Mouse (Mus musculus) embryonic stem cell, embryonic (primary cell): ENCODE results near the gene Slc30a5.

Experiments
- CTCF ChIA-PET, 4 experiments: fragments of 300-600 bp in 2 of 4; fragments of 350-600 bp in 2 of 4; sonication (Branson Sonifier 250); formaldehyde crosslinking; loops; one replicate each; lab custom pipeline; 2022; ENCODE audit warnings: inconsistent platforms in 2 of 4; lab: Charles Lee
- POLR2A ChIA-PET, 4 experiments: fragments of 300-600 bp in 2 of 4; fragments of 350-600 bp in 2 of 4; sonication (Branson Sonifier 250); formaldehyde crosslinking; loops; one replicate each; lab custom pipeline; 2022; ENCODE audit warnings: antibody characterized with exemption in 4 of 4, inconsistent platforms in 1 of 4; lab: Charles Lee

Slc30a5 gene

GRCm38 (mm10) chr13:100846891-100847579, 13.8 kb upstream of the Slc30a5 start:
- POLR2A ChIA-PET: interaction anchor here (0.6 to 3.2 kb wide), 17 partner anchors 11 to 1750 kb away, joined by 3 to 24 read pairs (median 3); partner anchors contain the start of genes Ccnb1 (in 1 of the 4) and Slc30a5 (in 1 of the 4)
- CTCF ChIA-PET: interaction anchor here in 3 of 4 experiments (0.6 to 1.7 kb wide), 5 partner anchors 10 to 708 kb away, joined by 3 to 5 read pairs (median 4); no protein-coding TSS in a partner anchor

DNA sequence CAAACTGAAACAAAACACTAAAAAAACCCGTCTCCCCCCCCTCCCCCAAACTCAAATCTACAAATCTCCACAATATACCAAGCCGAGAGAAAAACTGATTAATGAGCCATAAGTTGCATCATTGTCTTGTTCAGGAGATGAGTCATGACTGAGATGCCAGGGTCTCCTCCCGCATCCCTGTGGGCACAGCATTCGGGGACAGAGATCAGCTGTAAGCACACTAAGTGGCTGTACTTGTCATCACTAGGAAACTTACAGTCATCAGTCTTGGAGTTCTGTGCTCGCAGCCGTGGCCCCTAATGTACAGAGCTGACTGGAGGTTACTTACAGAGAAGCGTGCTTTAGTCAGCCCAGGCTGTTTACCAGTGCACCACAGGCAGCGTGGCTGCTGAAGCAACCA, 13.0 kb upstream of the Slc30a5 start:
- POLR2A ChIA-PET: interaction anchor here (0.7 to 3.2 kb wide), 7 partner anchors 12 to 848 kb away, joined by 3 to 24 read pairs (median 3); partner anchors contain the start of genes Ccnb1 (in 1 of the 4) and Slc30a5 (in 1 of the 4)
- CTCF ChIA-PET: interaction anchor here in 2 of 4 experiments (0.6 to 1.7 kb wide), 3 partner anchors 12 to 709 kb away, joined by 3 to 5 read pairs (median 4); no protein-coding TSS in a partner anchor

GRCm38 (mm10) chr13:100843944-100844343, 10.7 kb upstream of the Slc30a5 start:
- ChIA-PET CTCF (interaction anchor here in 3 of 4 experiments (0.5 to 1.3 kb wide), 3 partner anchors 22 to 852 kb away, joined by 3 to 6 read pairs (median 3); no protein-coding TSS in a partner anchor), POLR2A (interaction anchor here in 1 of 4 experiments (0.5 to 3.1 kb wide), 3 partner anchors 10 to 284 kb away, joined by 5 to 20 read pairs (median 7); partner anchors contain the start of gene Slc30a5)

DNA sequence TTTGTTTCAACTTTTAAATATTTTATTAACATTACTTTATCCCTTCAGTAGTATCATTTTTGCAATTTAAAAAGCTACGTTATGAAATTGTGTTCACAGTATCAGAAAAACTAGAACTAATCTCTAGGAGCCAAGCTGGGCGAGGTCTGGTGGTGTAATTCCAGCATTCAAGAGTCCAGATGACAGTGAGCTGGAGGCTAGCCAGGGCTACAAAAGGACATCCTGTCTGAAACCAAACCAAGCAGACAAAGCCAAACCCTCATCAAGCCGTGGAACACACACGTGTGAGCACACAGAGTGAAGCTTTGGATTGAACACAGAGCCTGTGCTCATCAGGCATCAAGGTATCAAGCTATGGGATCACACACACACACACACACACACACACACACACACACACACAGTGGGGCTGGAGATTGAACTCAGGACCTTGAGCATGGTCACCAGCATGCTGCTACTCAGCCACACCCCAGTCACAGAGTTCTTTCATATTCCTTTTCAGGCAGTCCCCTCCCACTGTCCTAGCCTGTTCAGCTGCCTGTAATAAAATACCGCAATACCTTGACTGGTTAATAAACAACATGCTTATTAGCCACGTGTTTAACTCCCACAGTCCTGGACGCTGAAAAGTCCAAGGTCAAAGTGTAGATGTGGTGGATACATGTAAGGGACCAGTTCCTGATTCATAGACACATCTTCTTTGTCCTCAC, 9.9 kb upstream of the Slc30a5 start:
- ChIA-PET POLR2A (interaction anchor here in 2 of 4 experiments (0.6 to 3.1 kb wide), 6 partner anchors 8 to 137 kb away, joined by 3 to 20 read pairs (median 3); partner anchors contain the start of gene Slc30a5 (in 1 of the 2)), CTCF (interaction anchor here in 3 of 4 experiments (0.5 to 1.3 kb wide), 3 partner anchors 21 to 853 kb away, joined by 3 to 6 read pairs (median 3); no protein-coding TSS in a partner anchor)

- POLR2A ChIA-PET: interaction anchor here in 2 of 4 experiments (1.0 to 3.1 kb wide), 4 partner anchors 8 to 111 kb away, joined by 3 to 20 read pairs (median 4); partner anchors contain the start of genes Slc30a5 (in 2 of the 2), Ccnb1 (in 1 of the 2) and Cdk7 (in 1 of the 2)
These were observed 8.5 kb upstream of the Slc30a5 start for GRCm38 (mm10) chr13:100841741-100842140.

DNA sequence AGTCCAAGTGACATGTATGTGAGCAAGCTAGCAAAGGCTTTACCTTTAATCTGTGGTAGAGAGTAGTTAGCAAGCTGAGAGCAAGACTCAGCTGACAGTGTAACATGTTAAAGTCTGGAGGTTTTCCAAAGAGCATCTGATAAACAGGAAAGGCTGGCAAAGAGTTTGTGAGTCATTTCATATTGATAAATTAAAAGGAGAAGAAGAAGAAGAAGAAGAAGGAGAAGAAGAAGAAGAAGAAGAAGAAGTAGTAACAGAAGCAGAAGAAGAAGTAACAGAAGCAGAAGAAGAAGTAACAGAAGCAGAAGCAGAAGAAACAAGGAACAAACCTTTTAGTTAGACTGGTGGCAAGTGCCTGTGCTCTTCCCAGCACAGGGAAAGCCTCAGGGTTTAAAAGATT, 1.6 kb upstream of the Slc30a5 start:
- CTCF ChIA-PET: interaction anchor here in 2 of 4 experiments (1.0 to 1.4 kb wide), 4 partner anchors 12 to 48 kb away, joined by 3 to 5 read pairs (median 4); no protein-coding TSS in a partner anchor
- POLR2A ChIA-PET: interaction anchor here in 3 of 4 experiments (0.6 to 5.1 kb wide), 11 partner anchors 8 to 931 kb away, joined by 3 to 30 read pairs (median 8); partner anchors contain the start of genes Ccnb1 (in 1 of the 3) and Cenph (in 1 of the 3)

More at GRCm38 (mm10) chr13:100841741-100842140, 8.5 kb upstream of the Slc30a5 start:
- CTCF ChIA-PET: interaction anchor here in 1 of 4 experiments (0.6 kb wide), 1 partner anchor 13 kb away, joined by 14 read pairs; no protein-coding TSS in a partner anchor

DNA sequence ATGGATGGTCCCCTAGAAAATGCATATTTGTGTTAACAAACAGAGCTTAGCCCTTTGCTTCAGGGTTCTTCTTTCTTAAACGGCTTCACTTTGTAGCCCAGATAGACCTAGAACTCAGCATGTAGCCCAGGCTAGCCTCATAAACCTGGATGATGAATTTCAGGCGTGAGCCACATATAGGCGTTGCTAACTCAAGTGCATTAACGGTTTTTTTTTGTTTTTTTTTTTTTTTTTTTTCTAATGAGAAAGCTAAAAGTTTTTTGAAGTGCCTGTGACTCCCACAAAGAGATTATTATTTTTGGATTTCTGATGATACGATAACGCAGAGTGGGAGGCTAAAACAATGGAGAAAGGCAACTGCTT, 394 bp upstream of the Slc30a5 start:
- POLR2A ChIA-PET: interaction anchor here (0.6 to 5.1 kb wide), 32 partner anchors 8 to 708 kb away, joined by 3 to 30 read pairs (median 4); partner anchors contain the start of genes Ccnb1 (in 2 of the 4), Cenph (in 2 of the 4), Ccdc125 (in 1 of the 4) and Mrps36 (in 1 of the 4)
- CTCF ChIA-PET: interaction anchor here in 2 of 4 experiments (0.6 to 1.4 kb wide), 8 partner anchors 13 to 890 kb away, joined by 3 to 6 read pairs (median 4); no protein-coding TSS in a partner anchor

DNA sequence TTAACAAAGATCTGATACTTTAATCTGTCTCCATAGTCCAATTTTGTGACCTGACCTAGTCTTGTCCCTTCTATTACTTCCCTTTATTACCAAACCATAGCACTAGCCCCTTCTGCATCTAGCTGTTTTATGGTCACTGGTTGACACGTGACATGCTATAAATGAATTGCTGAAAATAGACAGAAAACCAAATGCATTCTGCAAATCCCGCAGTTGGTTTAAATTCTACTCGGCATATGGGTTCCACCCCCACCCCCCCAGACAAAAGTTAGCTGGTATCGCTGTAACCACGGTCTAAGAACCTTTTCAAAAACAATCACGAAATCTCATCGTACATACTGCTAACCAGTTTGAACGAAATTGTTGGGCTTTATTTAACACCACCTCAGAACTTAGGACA, 1.0 kb downstream of the Slc30a5 start:
- ChIA-PET POLR2A (interaction anchor here in 3 of 4 experiments (0.6 to 5.1 kb wide), 19 partner anchors 10 to 172 kb away, joined by 3 to 30 read pairs (median 4); partner anchors contain the start of genes Ccnb1 (in 2 of the 3), Mrps36 (in 2 of the 3), Cdk7 (in 1 of the 3) and Cenph (in 1 of the 3)), CTCF (no interaction called here)

GRCm38 (mm10) chr13:100831123-100831522, 2.1 kb downstream of the Slc30a5 start:
- CTCF ChIA-PET: interaction anchor here in 1 of 4 experiments (0.7 kb wide), 1 partner anchor 23 kb away, joined by 3 read pairs; no protein-coding TSS in a partner anchor
- POLR2A ChIA-PET: interaction anchor here in 3 of 4 experiments (0.7 to 3.6 kb wide), 12 partner anchors 9 to 115 kb away, joined by 3 to 30 read pairs (median 3); partner anchors contain the start of gene Ccnb1 (in 2 of the 3)

- ChIA-PET CTCF (no interaction called here), POLR2A (interaction anchor here in 2 of 4 experiments (0.9 to 1.6 kb wide), 5 partner anchors 8 to 104 kb away, joined by 3 to 5 read pairs (median 4); partner anchors contain the start of genes Mrps36 (in 1 of the 2) and Slc30a5 (in 1 of the 2))
These were observed 7.4 kb downstream of the Slc30a5 start for GRCm38 (mm10) chr13:100825627-100826410.

- CTCF ChIA-PET: no interaction called here
These were observed 8.3 kb downstream of the Slc30a5 start for GRCm38 (mm10) chr13:100824916-100825315.

DNA sequence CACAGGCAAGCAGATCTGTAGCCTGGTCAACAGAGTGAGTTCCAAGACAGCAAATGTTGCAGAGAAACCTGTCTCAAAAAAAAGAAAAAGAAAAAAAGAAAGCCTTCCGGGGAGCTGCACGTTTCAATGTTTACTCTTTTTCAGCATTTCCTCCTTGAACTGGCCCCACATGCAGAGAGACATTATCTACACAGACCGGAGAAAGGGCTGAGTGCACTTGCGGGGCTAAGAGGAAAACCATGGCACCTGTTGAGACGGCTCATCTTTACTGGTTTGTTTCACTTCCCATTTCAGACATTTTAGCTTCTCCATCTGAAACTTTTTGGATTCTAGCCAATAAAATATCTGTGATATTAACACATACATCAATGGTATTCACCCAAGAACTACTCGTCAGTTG, 8.9 kb downstream of the Slc30a5 start:
- ChIA-PET CTCF (no interaction called here), POLR2A (interaction anchor here in 1 of 4 experiments (2.0 kb wide), 1 partner anchor 40 kb away, joined by 7 read pairs; no protein-coding TSS in a partner anchor)

More at GRCm38 (mm10) chr13:100824916-100825315, 8.3 kb downstream of the Slc30a5 start:
- POLR2A ChIA-PET: interaction anchor here in 1 of 4 experiments (0.9 kb wide), 1 partner anchor 9 kb away, joined by 3 read pairs; the partner anchor contains the start of gene Slc30a5

GRCm38 (mm10) chr13:100823863-100824262, 9.4 kb downstream of the Slc30a5 start:
- CTCF ChIA-PET: no interaction called here
- POLR2A ChIA-PET: interaction anchor here in 1 of 4 experiments (2.0 kb wide), 1 partner anchor 40 kb away, joined by 7 read pairs; no protein-coding TSS in a partner anchor

- POLR2A ChIA-PET: interaction anchor here in 2 of 4 experiments (0.6 to 1.7 kb wide), 4 partner anchors 13 to 28 kb away, joined by 3 to 7 read pairs (median 5); partner anchors contain the start of genes Ccnb1 (in 1 of the 2) and Slc30a5 (in 1 of the 2)
- CTCF ChIA-PET: no interaction called here
These were observed 18.8 kb downstream of the Slc30a5 start for GRCm38 (mm10) chr13:100814451-100814850.

DNA sequence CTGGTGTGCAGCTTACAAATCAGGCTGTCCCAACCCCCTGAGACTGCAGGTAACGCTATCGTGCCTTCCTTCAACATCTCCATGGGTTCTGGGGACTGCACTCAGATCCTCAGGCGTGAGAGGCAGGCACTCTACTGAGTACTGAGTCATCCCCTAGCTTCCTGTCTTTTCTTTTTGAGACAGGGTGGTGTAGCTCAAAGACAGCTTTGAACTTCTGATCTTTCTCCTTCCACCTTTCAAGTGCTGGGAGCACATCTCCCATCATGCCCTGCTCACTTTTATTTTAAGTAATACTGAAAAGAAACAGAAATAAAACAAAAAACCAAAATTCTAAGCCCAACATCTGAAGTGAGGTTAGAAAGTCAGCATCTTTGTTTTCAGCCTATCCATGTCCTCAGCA, 27.5 kb downstream of the Slc30a5 start:
- ChIA-PET CTCF (interaction anchor here in 1 of 4 experiments (0.6 kb wide), 1 partner anchor 173 kb away, joined by 3 read pairs; no protein-coding TSS in a partner anchor), POLR2A (interaction anchor here in 2 of 4 experiments (0.7 to 2.4 kb wide), 12 partner anchors 13 to 107 kb away, joined by 3 to 15 read pairs (median 3); partner anchors contain the start of genes Ccnb1 (in 2 of the 2) and Cenph (in 1 of the 2))

GRCm38 (mm10) chr13:100797171-100797570, 36.1 kb downstream of the Slc30a5 start:
- ChIA-PET POLR2A (interaction anchor here in 2 of 4 experiments (0.8 to 5.6 kb wide), 5 partner anchors 12 to 33 kb away, joined by 3 to 51 read pairs (median 4); partner anchors contain the start of gene Ccnb1 (in 1 of the 2)), CTCF (no interaction called here)
